Mouse (Mus musculus) bone marrow macrophage, adult 2 months (primary cell): Measurements from ENCODE around the gene Fancc.

Source experiments
- CTCF ChIP-seq: IDR thresholded peaks from 2 replicates; pipeline ENCODE4 v1.5.1; 2012; ENCODE audit warnings: low read depth, mild to moderate bottlenecking, low read length, moderate library complexity
- POLR2A ChIP-seq: IDR thresholded peaks from 2 replicates; pipeline ENCODE4 v1.6.1; 2012; ENCODE audit warnings: mild to moderate bottlenecking, low read depth, low read length, borderline replicate concordance

DNA sequence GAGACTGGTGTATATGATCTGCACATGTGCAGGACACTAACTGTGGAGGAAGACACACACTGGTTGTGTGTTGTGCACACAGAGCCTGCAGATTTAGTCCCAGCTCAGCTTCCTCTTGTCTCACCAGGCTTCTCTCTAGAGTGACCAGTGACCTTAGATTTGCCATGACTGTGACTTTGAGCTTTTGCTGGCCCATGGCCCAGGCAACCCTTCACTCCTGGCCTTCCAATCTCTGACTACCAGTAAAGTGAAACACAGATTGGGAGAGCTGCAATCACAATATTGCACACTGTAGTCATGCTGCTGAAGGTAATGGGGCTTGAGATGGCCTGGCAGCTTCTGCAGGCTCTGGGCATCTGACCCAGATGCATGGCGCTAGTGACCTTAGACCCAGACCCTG, 183.8 kb downstream of the Fancc start:
- no peak for TF ChIP-seq CTCF
- no peak for TF ChIP-seq POLR2A
